Mouse (Mus musculus): ENCODE measurements around the gene Pum1.

GRCm38 (mm10) chr4:130637488-130638422, 25.4 kb upstream of the Pum1 start:
- no peak for TF ChIP-seq CTCF (IDR thresholded peaks at IDR 0.05; ENCODE audit: control insufficient read depth, insufficient read depth, insufficient read length)
- TF ChIP-seq CEBPB (IDR thresholded peaks at IDR 0.05; ENCODE audit: low read depth), result no peak
- TF ChIP-seq MAX (IDR thresholded peaks at IDR 0.05), result no peak
- TF ChIP-seq USF1 (IDR thresholded peaks at IDR 0.05; ENCODE audit: low read depth), result no peak

Data from C2C12 (cell line).